In genomic region chr1:55411079-55411478, GRCm38 (mm10) we compare ENCODE assay signal across 19 mouse cellular contexts. TPM values are rescaled to one million over a fixed set of nuclear protein-coding genes. Genes with fewer than 3 reads are reported as not detected.
"Had no signal": no experiment of that assay in that cellular context is flagged by ENCODE, and none has a peak within 500 bp of the region (broad histone marks: within the 10 kb centered on the region; RNA-seq: fewer than 3 reads in every experiment).

No protein-coding gene starts in this region.

- DNase-seq: retina, postnatal 1 day; right cerebral cortex, adult 18-20 months; right cerebral cortex, postnatal 14 days; right cerebral cortex, postnatal 25 days; right cerebral cortex, postnatal 4 days; spleen, adult 18-20 months; thymus, adult 18-20 months; thymus, adult 2 months; thymus, postnatal 14 days; thymus, postnatal 25 days; thymus, postnatal 36 days; thymus, postnatal 4 days had no signal

- H3K27me3 ChIP-seq: neural tube, embryonic 13.5 days; neural tube, embryonic 15.5 days; stomach, embryonic 15.5 days had no signal

- H3K27ac ChIP-seq: neural tube, embryonic 13.5 days; neural tube, embryonic 15.5 days; stomach, embryonic 15.5 days; stomach, postnatal 0 days had no signal

- H3K4me3 ChIP-seq: neural tube, embryonic 13.5 days; neural tube, embryonic 15.5 days; stomach, embryonic 15.5 days had no signal

- H3K9ac ChIP-seq: neural tube, embryonic 13.5 days; neural tube, embryonic 15.5 days; stomach, embryonic 15.5 days had no signal

- H3K36me3 ChIP-seq: neural tube, embryonic 13.5 days; neural tube, embryonic 15.5 days; stomach, embryonic 15.5 days had no signal

- H3K4me2 ChIP-seq: neural tube, embryonic 13.5 days; neural tube, embryonic 15.5 days; stomach, embryonic 15.5 days had no signal

- H3K4me1 ChIP-seq: stomach, embryonic 15.5 days had no signal

- H3K9me3 ChIP-seq: neural tube, embryonic 13.5 days; neural tube, embryonic 15.5 days; stomach, embryonic 15.5 days had no signal

RNA-seq across cellular contexts. Expression of gene Boll, which starts 47.8 kb away (rescaled TPM):
- polyA plus RNA-seq: neural tube, embryonic 14.5 days; small intestine, adult 2 months; urinary bladder, adult 2 months had no signal
